Mouse (Mus musculus) embryonic stem cell, embryonic (primary cell): ENCODE measurements around the gene Usp15.

Experiments used
- CTCF ChIA-PET, 4 experiments: fragments of 300-600 bp in 2 of 4; fragments of 350-600 bp in 2 of 4; sonication (Branson Sonifier 250); formaldehyde crosslinking; loops; one replicate each; lab custom pipeline; 2022; ENCODE audit warnings: inconsistent platforms in 2 of 4; lab: Charles Lee
- POLR2A ChIA-PET, 4 experiments: fragments of 300-600 bp in 2 of 4; fragments of 350-600 bp in 2 of 4; sonication (Branson Sonifier 250); formaldehyde crosslinking; loops; one replicate each; lab custom pipeline; 2022; ENCODE audit warnings: antibody characterized with exemption in 4 of 4, inconsistent platforms in 1 of 4; lab: Charles Lee

Usp15 gene

DNA sequence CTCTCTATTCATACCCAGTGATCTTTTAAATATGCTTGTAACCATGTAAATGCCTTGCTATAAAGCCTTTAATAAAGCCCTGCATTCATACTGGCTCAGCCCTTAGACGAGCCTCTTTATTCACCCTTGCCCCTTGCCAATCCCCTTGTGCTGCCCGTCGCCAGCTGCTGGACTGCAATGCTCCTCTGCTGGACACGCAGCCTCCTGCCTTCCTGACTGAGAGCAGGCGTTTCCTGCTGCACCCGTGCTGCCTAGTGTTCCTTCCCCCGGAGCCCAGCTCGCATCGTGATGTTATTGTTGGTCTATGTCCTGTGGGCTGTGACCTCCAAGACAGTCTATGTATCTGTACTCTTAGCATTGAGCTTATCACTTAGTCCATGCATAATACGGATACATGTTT, 61.0 kb downstream of the Usp15 start:
- POLR2A ChIA-PET = interaction anchor here in 1 of 4 experiments (1.1 kb wide), 1 partner anchor 36 kb away, joined by 4 read pairs; no protein-coding TSS in a partner anchor
- CTCF ChIA-PET = no interaction called here

- ChIA-PET POLR2A (no interaction called here), CTCF (no interaction called here)
These were observed 65.3 kb downstream of the Usp15 start for GRCm38 (mm10) chr10:123131487-123131886.

DNA sequence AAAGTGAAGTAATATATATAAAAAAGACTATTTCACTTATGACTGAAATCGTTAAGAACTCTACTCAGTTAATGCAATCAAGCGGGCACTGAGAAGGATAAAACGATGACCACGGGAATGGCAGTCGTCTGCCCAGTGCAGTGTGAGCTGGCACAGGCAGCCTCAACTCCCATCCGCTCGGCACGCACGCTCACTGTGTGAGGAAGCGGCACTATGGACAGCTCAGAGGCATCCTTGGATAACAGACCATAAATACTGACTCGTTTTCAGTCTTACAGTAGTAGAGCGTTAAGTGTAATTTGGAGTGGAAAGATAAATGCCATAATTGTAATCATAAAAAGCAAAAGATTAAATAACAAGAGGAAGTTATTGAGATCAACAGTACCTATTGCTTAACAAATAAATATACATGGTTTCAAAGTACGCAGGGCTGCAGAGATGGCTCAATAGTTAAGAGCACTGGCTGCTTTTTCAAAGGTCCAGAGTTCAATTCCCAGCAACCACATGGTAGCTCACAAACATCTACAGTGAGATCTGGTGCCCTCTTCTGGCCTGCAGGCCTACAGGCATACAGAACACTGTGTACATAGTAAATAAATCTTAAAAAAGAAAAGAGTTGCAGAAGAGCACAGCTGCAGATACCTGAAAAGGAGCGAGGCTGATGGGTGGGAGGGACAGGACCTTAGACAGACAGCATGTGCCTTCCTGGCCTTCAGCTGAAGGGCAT, 76.0 kb downstream of the Usp15 start:
- ChIA-PET CTCF (interaction anchor here (0.7 to 1.5 kb wide), 7 partner anchors 16 to 321 kb away, joined by 3 to 6 read pairs (median 3); no protein-coding TSS in a partner anchor), POLR2A (interaction anchor here in 1 of 4 experiments (0.6 to 2.1 kb wide), 2 partner anchors 9 to 167 kb away, joined by 3 to 5 read pairs; no protein-coding TSS in a partner anchor)

DNA sequence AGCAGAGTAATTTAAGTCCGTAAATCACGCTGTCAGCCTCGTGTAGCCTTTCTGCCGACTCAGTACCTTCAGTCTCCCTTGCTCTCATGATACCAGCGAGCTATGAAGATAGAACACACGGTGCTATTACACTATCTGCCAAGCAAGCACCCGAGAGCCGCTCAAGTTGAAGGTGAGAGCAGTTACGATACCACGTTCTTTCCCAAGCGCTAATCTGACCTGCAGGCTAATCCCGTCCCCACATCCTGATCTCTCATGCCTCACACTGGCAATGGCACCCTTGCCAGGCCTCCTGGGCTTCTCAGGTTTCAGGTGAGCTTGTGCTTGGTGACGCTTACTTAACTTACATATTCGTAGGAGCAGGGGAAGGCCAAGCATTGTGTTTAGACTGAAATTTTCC, 79.9 kb downstream of the Usp15 start:
- POLR2A ChIA-PET = interaction anchor here in 1 of 4 experiments (1.2 to 1.9 kb wide), 2 partner anchors 12 to 100 kb away, joined by 3 to 6 read pairs; no protein-coding TSS in a partner anchor
- CTCF ChIA-PET = interaction anchor here in 1 of 4 experiments (0.6 kb wide), 1 partner anchor 309 kb away, joined by 3 read pairs; no protein-coding TSS in a partner anchor

- POLR2A ChIA-PET = no interaction called here
These were observed 83.3 kb downstream of the Usp15 start for GRCm38 (mm10) chr10:123113466-123113865.

DNA sequence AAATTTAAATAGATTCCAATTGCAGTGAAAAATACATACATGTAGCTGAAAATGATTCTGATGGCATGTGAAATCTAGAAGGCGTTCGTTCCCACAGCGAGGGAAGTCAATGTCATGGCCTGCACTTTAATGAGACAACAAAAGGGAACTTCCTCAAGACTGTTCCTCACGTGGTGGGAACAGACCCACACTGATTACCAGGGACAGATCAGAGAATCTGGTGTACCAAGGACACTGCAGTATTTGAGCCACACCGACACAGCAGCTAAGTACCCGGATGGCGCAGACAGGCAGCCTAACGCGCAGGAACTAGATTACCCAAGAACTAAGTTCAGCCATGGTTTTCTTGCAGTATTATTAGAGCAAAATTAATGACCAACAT, 84.0 kb downstream of the Usp15 start:
- POLR2A ChIA-PET = interaction anchor here in 1 of 4 experiments (1.2 kb wide), 1 partner anchor 36 kb away, joined by 3 read pairs; the partner anchor contains the start of gene Mon2
- CTCF ChIA-PET = interaction anchor here in 1 of 4 experiments (0.6 kb wide), 1 partner anchor 303 kb away, joined by 3 read pairs; no protein-coding TSS in a partner anchor

More at GRCm38 (mm10) chr10:123113466-123113865, 83.3 kb downstream of the Usp15 start:
- CTCF ChIA-PET = interaction anchor here in 1 of 4 experiments (0.6 kb wide), 1 partner anchor 107 kb away, joined by 3 read pairs; no protein-coding TSS in a partner anchor

- ChIA-PET CTCF (interaction anchor here in 1 of 4 experiments (0.6 kb wide), 1 partner anchor 303 kb away, joined by 3 read pairs; no protein-coding TSS in a partner anchor), POLR2A (interaction anchor here in 2 of 4 experiments (0.6 to 1.2 kb wide), 3 partner anchors 36 to 411 kb away, joined by 3 to 6 read pairs (median 4); partner anchors contain the start of gene Mon2 (in 1 of the 2))
These were observed 84.6 kb downstream of the Usp15 start for GRCm38 (mm10) chr10:123112056-123112786.

GRCm38 (mm10) chr10:123110548-123110947, 86.2 kb downstream of the Usp15 start:
- ChIA-PET POLR2A (no interaction called here), CTCF (no interaction called here)

- ChIA-PET POLR2A (interaction anchor here in 2 of 4 experiments (0.6 to 1.1 kb wide), 4 partner anchors 17 to 1012 kb away, joined by 3 read pairs; no protein-coding TSS in a partner anchor), CTCF (interaction anchor here in 2 of 4 experiments (0.6 kb wide), 3 partner anchors 33 to 304 kb away, joined by 3 to 4 read pairs (median 3); no protein-coding TSS in a partner anchor)
These were observed 88.3 kb downstream of the Usp15 start for GRCm38 (mm10) chr10:123108527-123108926.

- ChIA-PET CTCF (interaction anchor here in 1 of 4 experiments (0.6 kb wide), 1 partner anchor 304 kb away, joined by 4 read pairs; no protein-coding TSS in a partner anchor), POLR2A (interaction anchor here in 2 of 4 experiments (0.6 to 1.1 kb wide), 4 partner anchors 17 to 1012 kb away, joined by 3 read pairs; no protein-coding TSS in a partner anchor)
These were observed 88.7 kb downstream of the Usp15 start for GRCm38 (mm10) chr10:123108121-123108520.

GRCm38 (mm10) chr10:123101303-123101702, 95.5 kb downstream of the Usp15 start:
- POLR2A ChIA-PET = no interaction called here
- CTCF ChIA-PET = no interaction called here

DNA sequence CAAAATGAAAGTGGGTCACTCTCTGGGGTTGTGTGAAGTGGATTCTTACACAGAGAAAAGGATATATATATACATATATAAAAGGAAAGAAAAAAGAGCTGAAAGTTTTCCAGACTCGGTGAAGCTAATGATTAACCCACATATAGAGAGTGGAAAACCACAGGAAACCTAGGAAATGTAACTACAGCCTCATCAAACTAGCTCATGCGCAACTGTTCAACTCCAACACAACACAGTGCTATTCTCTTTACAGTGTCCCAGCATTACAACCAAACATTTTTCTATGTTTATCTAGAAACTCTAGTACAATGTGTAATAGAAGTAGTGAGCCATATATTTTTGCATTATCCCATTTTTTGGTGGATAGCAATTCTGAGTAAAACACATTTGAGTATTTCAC, 96.2 kb downstream of the Usp15 start:
- POLR2A ChIA-PET = interaction anchor here in 1 of 4 experiments (1.4 kb wide), 1 partner anchor 35 kb away, joined by 4 read pairs; no protein-coding TSS in a partner anchor
- CTCF ChIA-PET = interaction anchor here in 1 of 4 experiments (0.5 kb wide), 1 partner anchor 556 kb away, joined by 3 read pairs; no protein-coding TSS in a partner anchor

DNA sequence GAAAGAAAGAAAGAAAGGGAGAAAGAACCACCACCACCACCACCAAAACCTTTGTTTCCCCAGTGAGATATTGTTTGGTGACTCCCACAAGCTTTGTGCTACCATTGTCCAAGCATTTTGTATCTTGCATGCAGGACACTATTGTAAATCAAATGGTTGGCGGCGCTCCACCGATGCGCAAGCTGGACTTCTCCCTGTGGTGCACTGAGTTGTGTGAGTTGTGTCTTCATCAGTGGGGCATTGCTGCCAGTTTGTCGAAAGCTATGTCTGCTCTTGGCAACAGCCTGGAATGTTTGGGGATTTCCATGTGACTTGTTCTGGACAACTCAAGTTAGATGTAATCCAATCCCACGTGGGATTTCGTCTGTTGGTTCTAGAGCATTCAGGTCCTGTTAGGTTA, 102.3 kb downstream of the Usp15 start:
- ChIA-PET POLR2A (interaction anchor here in 1 of 4 experiments (0.9 to 1.0 kb wide), 2 partner anchors 12 to 15 kb away, joined by 3 read pairs; no protein-coding TSS in a partner anchor), CTCF (interaction anchor here in 1 of 4 experiments (0.9 kb wide), 1 partner anchor 290 kb away, joined by 3 read pairs; no protein-coding TSS in a partner anchor)

GRCm38 (mm10) chr10:123092577-123092976, 104.2 kb downstream of the Usp15 start:
- ChIA-PET POLR2A (interaction anchor here in 3 of 4 experiments (0.6 to 1.3 kb wide), 4 partner anchors 16 to 106 kb away, joined by 3 to 5 read pairs (median 4); partner anchors contain the start of gene Mon2 (in 3 of the 3)), CTCF (interaction anchor here in 3 of 4 experiments (0.6 to 3.0 kb wide), 8 partner anchors 52 to 289 kb away, joined by 3 to 21 read pairs (median 4); no protein-coding TSS in a partner anchor)

DNA sequence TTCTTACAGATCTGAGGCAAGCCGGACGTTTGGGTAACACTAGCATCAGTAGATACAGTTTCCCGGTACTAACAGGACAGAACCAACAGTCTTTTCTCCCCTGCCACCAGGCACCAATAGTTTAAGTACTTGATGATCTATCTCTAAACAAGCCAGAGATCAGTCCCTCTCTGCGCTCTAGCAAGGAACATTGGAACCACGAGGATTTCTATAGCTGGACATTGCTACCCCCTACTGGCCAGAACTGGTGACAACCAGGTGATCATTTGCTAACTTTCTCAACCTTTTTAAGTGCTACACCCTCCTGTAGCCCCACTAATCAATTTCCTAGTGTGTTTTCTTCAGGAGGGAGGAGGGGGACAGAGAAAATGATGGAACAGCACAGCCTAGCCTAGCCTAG, 105.1 kb downstream of the Usp15 start:
- ChIA-PET CTCF (interaction anchor here (0.5 to 3.0 kb wide), 17 partner anchors 9 to 539 kb away, joined by 3 to 21 read pairs (median 3); partner anchors contain the start of gene Mon2 (in 2 of the 4)), POLR2A (interaction anchor here in 3 of 4 experiments (0.5 to 2.5 kb wide), 5 partner anchors 15 to 288 kb away, joined by 3 to 8 read pairs (median 5); partner anchors contain the start of gene Mon2 (in 2 of the 3))

- CTCF ChIA-PET = interaction anchor here in 3 of 4 experiments (0.7 to 1.3 kb wide), 4 partner anchors 50 to 286 kb away, joined by 3 to 6 read pairs (median 4); no protein-coding TSS in a partner anchor
- POLR2A ChIA-PET = interaction anchor here in 3 of 4 experiments (1.0 to 5.8 kb wide), 7 partner anchors 8 to 282 kb away, joined by 3 to 20 read pairs (median 3); partner anchors contain the start of gene Mon2 (in 3 of the 3)
These were observed 107.3 kb downstream of the Usp15 start for GRCm38 (mm10) chr10:123089425-123089930.

GRCm38 (mm10) chr10:123086847-123087246, 109.9 kb downstream of the Usp15 start:
- POLR2A ChIA-PET = interaction anchor here in 1 of 4 experiments (5.8 kb wide), 1 partner anchor 10 kb away, joined by 20 read pairs; the partner anchor contains the start of gene Mon2

More at GRCm38 (mm10) chr10:123086847-123087246, 109.9 kb downstream of the Usp15 start:
- CTCF ChIA-PET = interaction anchor here in 2 of 4 experiments (0.7 to 1.0 kb wide), 3 partner anchors 65 to 287 kb away, joined by 3 to 4 read pairs (median 3); no protein-coding TSS in a partner anchor
